Mouse (Mus musculus): ENCODE data around the gene Cpeb3. TPM values are rescaled to one million over a fixed set of nuclear protein-coding genes. Genes with fewer than 3 reads are reported as not detected.
"Not testable (repeated sequence)": the region's sequence is repeated elsewhere in the genome, so short reads cannot be mapped to it uniquely, and the experiment has no call there.

Cpeb3 gene
- total RNA-seq, 2 experiments from 2014 or later, result 30.4 to 32.3 TPM

DNA sequence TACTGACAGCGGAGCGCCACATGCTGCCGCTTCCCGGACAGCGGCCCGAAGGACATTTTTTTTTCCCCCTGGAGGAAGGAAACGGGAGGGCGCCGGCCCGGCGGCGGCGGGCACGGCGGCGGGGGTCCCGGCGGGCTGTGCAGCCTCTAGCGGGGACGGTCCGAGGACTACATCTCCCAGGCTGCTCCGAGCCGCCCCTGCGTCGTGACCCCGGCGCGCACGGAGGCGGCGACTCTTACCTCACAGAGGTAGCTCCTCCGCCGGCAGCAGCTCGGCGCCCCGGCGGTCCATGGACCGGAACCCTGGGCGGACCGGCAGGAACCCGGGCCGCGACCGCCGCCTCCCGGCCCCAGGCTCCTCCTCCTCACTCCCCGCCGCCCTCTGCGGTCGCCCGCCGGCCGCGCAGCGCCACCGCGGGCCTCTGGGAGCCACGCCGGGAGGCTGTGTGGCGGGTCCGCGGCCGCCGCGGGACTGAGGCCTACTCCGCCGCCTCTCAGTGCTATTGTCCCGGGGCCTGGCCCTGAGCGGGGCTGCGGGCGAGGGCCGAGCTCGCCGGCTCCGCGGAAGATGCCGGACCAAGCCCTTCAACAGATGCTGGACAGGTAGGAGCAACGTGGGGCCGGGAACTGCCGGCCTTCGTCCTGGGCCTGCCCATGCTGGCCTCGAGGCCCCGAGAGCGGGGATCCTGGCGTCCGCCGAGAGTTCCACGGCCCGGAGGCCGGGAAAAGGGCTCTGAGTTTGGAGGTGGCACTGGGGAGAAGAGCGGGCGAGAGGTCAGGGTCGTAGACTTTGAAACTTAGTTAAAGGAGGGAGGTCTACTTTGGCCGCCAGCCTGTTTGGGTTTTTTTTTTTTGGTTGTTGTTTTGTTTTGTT, 862 bp downstream of the Cpeb3 start, which contains the start of gene March5:
Gene March5 (plus strand): TSS at position 241 of the 873 bp plus-strand sequence.
- peak; percentile 85 for DNase-seq

GRCm38 (mm10) chr19:37206641-37207302, 1.6 kb downstream of the Cpeb3 start:
- peak; percentile 54 for DNase-seq

GRCm38 (mm10) chr19:37205155-37205554, 3.2 kb downstream of the Cpeb3 start:
- not testable (repeated sequence) for DNase-seq

DNA sequence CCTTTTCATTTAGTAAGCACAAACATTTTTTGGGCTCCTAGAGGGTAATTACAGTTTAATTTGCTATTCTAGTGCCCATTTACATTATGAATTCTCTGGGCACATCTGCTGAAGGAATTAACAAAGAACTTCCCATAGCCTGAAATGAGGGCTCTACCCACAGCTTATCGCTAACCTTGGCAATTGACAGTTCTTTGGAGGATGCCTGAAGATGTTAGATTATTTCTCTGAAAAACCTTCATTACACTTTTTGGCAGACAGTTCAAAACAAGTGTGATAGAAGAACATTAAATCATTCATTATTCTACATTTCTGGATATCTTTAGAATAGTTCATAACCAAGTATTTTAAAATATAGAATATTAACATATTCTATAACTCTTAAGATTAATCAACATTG, 5.0 kb downstream of the Cpeb3 start:
- DNase-seq, result no peak

DNA sequence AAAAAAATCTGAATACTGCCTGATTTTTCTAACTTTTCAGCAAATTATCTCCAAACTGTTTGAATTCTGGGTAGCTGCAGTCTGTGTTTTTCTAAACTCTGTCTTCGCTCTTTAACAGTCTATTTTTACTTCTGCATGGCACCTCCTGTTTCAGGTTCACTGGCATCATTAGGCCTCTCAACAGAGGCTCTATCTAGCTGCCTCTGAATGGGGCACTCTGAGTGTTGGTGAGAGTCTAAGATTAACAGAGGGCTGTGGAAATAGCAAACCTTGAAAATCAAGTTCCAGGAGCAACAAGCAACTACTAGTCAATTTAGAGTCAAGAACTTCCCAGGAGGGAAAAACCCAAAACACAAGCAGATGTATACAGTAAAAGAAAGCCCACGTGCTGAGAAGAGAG, 8.5 kb downstream of the Cpeb3 start:
- DNase-seq, result no peak

GRCm38 (mm10) chr19:37198165-37198880, 10.1 kb downstream of the Cpeb3 start:
- no peak for DNase-seq

DNA sequence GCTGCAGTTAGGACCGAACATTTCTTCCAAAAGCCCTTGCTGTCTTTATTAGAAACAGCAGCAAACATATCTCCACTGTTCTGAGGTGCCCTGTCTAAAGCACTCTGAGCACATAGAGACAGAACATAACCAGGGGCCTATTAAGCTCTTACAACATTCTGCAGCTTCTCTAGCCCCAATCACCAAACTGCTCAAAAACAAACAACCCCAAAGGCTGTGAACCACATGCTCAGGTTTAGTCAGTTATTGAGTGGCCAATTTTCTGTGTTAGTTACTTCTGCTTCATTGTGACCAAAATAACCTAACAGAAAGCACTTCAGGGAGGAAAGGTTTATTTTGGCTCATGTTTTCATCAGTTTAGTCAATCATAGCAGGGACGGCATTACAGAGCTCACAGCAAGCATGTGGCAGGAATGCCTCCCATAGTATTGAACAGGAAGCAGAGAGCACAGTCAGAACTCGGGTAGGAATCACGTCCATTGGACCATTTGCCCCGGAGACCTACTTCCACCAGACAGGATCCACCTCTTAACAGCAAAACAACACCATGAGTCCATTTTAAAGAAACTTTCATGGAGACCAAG, 15.8 kb downstream of the Cpeb3 start:
- no peak for DNase-seq

- DNase-seq, result no peak
These were observed 19.9 kb downstream of the Cpeb3 start for GRCm38 (mm10) chr19:37188366-37188948.

- DNase-seq, result peak; percentile 60
These were observed 30.3 kb downstream of the Cpeb3 start for GRCm38 (mm10) chr19:37177819-37178708.

DNA sequence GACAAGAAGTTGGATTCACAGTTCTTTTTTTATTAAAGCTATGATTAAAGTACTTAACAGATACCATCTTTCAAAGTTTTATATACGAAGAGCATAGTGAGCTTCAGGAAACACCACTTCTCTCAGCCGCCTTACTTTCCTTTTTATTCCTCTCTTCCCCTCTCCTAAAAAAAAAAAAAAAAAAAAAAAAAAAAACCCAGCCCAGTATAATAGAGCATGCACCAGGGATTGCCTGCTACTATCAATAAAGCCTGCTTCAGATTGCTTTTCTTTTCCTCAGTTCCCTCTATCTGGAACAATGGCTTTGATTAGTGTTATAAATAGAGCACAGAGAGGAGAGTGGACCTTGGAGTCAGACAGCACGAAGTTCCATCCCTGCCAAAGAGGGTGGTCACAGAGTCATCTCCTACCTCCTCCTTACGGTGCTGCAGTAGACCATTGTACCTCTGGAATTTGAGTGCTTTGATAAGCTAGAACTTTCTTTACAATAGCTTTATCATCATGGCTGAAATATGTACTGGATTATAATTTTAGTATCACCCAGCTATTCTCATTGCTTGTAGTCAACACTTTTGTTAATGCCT, 31.4 kb downstream of the Cpeb3 start:
- no peak for DNase-seq

GRCm38 (mm10) chr19:37175919-37176318, 32.5 kb downstream of the Cpeb3 start:
- DNase-seq, result peak; percentile 5

DNA sequence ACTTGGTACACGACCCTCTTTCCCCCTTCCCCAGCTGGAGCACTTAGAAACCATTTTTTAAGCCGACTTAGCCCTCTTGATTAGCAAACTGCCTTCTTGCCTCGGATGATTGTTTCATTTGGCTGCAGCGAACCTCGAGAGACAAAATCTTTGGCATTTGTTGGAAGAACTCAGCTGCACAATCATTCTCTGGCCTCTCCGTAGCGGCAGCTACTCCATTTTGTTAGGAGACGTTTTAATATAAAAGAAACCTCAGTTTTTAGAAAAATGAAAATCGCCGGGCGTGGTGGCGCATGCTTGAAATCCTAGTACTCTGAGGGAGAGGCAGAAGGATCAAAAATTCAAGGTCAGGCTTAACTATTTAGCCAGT, 33.0 kb downstream of the Cpeb3 start:
- DNase-seq, result peak; percentile 14

DNA sequence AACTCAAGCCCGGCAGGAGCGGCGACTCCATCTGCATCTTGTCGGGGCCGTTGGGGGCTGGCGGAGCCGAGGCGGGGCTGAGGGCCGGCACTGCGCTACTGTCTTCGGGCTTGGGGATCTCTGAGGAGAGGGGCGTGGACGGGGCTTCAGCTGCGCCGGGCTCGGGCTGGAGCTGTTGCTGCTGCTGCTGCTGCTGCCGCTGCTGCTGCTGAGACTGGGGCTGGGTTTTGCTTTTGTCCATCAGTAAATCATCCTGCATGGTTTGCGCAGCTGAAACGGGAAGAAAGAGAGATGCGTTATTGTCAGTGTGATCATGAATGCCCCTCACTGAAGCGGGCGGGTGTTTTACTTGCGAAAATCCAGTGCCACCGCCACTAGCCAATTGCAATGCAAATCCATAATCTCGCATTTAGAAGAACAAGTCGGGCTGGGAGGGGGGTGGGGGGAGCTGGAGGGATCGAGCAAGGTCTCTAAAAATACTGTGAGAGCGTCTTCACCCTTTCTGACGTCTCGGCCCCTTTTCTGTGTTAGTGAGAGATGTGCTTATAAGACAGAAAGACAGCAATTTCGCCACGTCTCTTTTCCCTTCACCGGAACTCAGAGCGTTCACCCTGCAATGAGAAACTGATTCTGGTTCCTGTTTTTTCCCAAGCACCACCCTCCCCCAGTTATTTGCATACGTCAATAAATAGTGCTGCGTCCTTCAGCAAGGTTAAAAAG, 33.5 kb downstream of the Cpeb3 start:
- DNase-seq, result peak; percentile 56

- DNase-seq, result peak; percentile 71
These were observed 34.2 kb downstream of the Cpeb3 start for GRCm38 (mm10) chr19:37174116-37174715.

GRCm38 (mm10) chr19:37173331-37174115, 34.9 kb downstream of the Cpeb3 start:
- no peak for DNase-seq

- DNase-seq, result no peak
These were observed 35.8 kb downstream of the Cpeb3 start for GRCm38 (mm10) chr19:37172566-37173130.

- no peak for DNase-seq
These were observed 36.3 kb downstream of the Cpeb3 start for GRCm38 (mm10) chr19:37172096-37172495.

DNA sequence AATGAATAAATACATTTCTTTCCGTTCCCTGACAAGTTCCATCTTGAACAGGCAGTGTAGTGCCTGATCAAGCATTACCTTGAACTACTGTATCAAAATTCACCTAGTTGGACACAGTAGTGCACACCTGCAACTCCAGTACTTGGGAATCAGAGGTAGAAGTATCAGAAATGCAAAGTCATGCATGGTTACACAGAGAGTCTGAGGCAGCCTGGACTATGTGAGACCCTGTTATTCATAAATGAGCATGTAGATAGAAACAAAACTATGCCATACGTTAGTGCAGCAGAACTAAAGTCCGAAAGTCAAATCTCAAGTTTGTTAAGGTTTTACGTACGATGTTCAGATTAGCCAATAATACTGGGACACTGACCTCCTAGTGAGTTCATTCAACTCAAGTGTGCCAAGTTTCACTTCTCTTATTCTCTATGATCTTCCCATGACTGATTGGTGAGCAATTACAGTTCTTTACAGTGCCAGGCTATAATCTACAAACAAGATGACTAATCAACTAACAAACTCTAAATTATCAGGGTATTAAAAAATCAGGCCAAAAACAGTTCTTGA, 51.5 kb downstream of the Cpeb3 start:
- no peak for DNase-seq
